Mouse (Mus musculus): ENCODE results near the gene Gnat2.

GRCm38 (mm10) chr3:108072983-108073569 is 19.5 kb upstream of the Gnat2 start:
- TF ChIP-seq MAX (IDR thresholded peaks at IDR 0.05) = no peak
- TF ChIP-seq CTCF (IDR thresholded peaks at IDR 0.05; ENCODE audit: control insufficient read depth, insufficient read depth, insufficient read length) = no peak
- TF ChIP-seq USF1 (IDR thresholded peaks at IDR 0.05; ENCODE audit: low read depth) = no peak
- no peak for TF ChIP-seq FOSL1 (IDR thresholded peaks at IDR 0.05; ENCODE audit: insufficient read depth, low read length, poor library complexity, severe bottlenecking)
- no peak for TF ChIP-seq MYOD1 (IDR thresholded peaks at IDR 0.05; ENCODE audit: control insufficient read depth, insufficient read length, low read depth)
- TF ChIP-seq MYOG (IDR thresholded peaks at IDR 0.05; ENCODE audit: control insufficient read depth, extremely low read depth, insufficient read length) = no peak
- no peak for TF ChIP-seq CEBPB (IDR thresholded peaks at IDR 0.05; ENCODE audit: low read depth)
